Mouse (Mus musculus) cerebellum, adult 2 months (tissue): ENCODE measurements at regions not wholly inside any gene's neighbourhood (a gene's known extent, or its start where the extent isn't known, plus 50 kb on each side); places are given as distances from the start of the nearest gene placed in this dataset.
"Not testable (repeated sequence)": the region's sequence is repeated elsewhere in the genome, so short reads cannot be mapped to it uniquely, and the experiment has no call there.

Experiments
- DNase-seq, 2 experiments: peaks; one replicate each; pipeline ENCODE4 v3.0.0; 2021
- H3K27ac ChIP-seq: fragments of 200-500 bp; 2 replicates; pipeline ENCODE4 v1.5.1; 2012; ENCODE audit warnings: low read length, control low read depth, inconsistent platforms; ENCODE audit not compliant: insufficient read depth
- H3K27me3 ChIP-seq: fragments of 200-500 bp; 2 replicates; pipeline ENCODE4 v1.6.1; 2012; ENCODE audit warnings: inconsistent platforms, mild to moderate bottlenecking, low read length, moderate library complexity; ENCODE audit not compliant: control insufficient read depth, insufficient read depth
- H3K4me1 ChIP-seq: fragments of 200-500 bp; 2 replicates; pipeline ENCODE4 v1.6.1; 2011; ENCODE audit warnings: low read length; ENCODE audit not compliant: control insufficient read depth, insufficient read depth
- H3K4me3 ChIP-seq: fragments of 200-500 bp; replicated peaks from 2 replicates; pipeline ENCODE3; 2011; ENCODE audit warnings: mild to moderate bottlenecking, low read depth, low read length, control low read depth; ENCODE audit not compliant: insufficient read depth
- CTCF ChIP-seq: fragments of 200-500 bp; IDR thresholded peaks from 2 replicates; pipeline ENCODE4 v1.5.1; 2011; ENCODE audit warnings: low read depth, mild to moderate bottlenecking, control low read depth, low read length, moderate library complexity, borderline replicate concordance; ENCODE audit not compliant: insufficient read depth
- POLR2A ChIP-seq: fragments of 200-500 bp; IDR thresholded peaks from 2 replicates; pipeline ENCODE4 v1.6.1; 2011; ENCODE audit warnings: low read length, control low read depth, borderline replicate concordance; ENCODE audit not compliant: insufficient read depth
- WGBS: fragments of 180-500 bp; shearing (Covaris S2); methylation state at CpG from one replicate; pipeline ENCODE4 v1.1.7; 2018; 5-methylcytosine and 5-hydroxymethylcytosine counted together

- peak; percentile 15 to 17 for DNase-seq
- no peak overlapping the region for H3K27ac ChIP-seq
- TF ChIP-seq POLR2A (no peak), CTCF (peak; percentile 37; the same call in 1 of the 2 replicates)
- H3K27me3 ChIP-seq: no peaks in the 10 kb centered on the region
- no peaks in the 10 kb centered on the region for H3K4me1 ChIP-seq
- 8% methylated on average over 4 of the region's 4 CpGs for WGBS
- no peak overlapping the region for H3K4me3 ChIP-seq
Observed at GRCm38 (mm10) chr9:97297538-97297937, 72.2 kb downstream of the Trim42 start.

- H3K4me1 ChIP-seq: no peaks in the 10 kb centered on the region
- H3K27ac ChIP-seq: no peak overlapping the region
- WGBS: 30% methylated on average over 7 of the region's 7 CpGs
- peak; percentile 29 to 46 for DNase-seq
- peak; percentile 70 for TF ChIP-seq CTCF
- TF ChIP-seq POLR2A: no peak
- H3K4me3 ChIP-seq: no peak overlapping the region
- no peaks in the 10 kb centered on the region; the same call in 1 of the 2 replicates for H3K27me3 ChIP-seq
Observed at GRCm38 (mm10) chr9:97295770-97296169, 74.0 kb downstream of the Trim42 start.

GRCm38 (mm10) chr9:97291870-97292269, 77.9 kb downstream of the Trim42 start:
- 91% methylated on average over 1 of the region's 1 CpGs for WGBS
- Histone ChIP-seq H3K27ac (no peak overlapping the region), H3K4me1 (no peaks in the 10 kb centered on the region), H3K27me3 (no peaks in the 10 kb centered on the region; the same call in 1 of the 2 replicates), H3K4me3 (no peak overlapping the region)
- DNase-seq: no peak
- TF ChIP-seq POLR2A: no peak
- no peak for TF ChIP-seq CTCF

DNA sequence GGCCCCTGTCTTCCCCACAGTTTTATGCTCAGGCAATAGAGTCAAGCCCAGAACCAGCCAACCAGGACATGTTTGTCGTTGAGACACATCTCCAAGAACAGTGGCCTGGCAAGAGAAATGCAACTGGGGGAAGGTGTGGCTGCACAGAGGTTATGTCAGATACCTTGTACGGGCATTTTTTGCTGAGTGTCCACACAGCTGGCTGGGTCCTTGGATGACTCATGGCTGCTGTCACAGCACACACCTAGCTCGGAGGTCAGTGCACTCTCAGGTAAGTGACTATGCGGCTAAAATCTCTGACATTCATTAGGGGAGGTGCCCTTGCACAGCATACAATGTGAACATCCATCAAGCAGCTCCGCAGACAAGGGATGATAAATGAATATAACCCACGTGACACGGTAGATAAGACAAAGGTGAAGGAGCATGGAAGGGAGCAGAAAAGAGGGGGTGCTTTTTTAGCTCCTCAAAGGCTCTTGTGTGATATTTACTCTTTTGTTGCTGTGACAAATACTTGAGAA, 85.4 kb downstream of the Trim42 start:
- H3K27me3 ChIP-seq: no peaks in the 10 kb centered on the region; the same call in 1 of the 2 replicates
- 77% methylated on average over 7 of the region's 7 CpGs for WGBS
- H3K4me3 ChIP-seq: no peak overlapping the region
- H3K27ac ChIP-seq: no peak overlapping the region
- no peak for DNase-seq
- TF ChIP-seq POLR2A (no peak), CTCF (no peak)
- H3K4me1 ChIP-seq: no peaks in the 10 kb centered on the region

DNA sequence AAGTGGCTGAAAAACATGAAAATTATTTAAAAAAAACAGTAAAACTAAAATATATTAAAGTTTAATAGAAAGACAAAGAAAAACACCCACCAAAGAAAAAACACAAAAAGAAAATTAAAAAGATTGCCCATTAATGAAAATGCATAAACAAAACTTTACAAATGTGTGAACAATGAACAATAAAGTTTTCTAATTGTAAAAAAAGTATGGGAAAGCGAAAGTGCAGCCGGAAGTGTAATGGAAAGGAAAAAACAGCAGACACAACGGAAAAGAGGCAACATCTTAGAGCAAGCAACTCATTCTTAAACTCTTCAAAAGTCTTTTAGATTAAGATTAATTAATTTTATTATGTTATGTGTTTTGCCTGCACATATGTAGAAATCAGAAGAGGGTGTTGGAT, 87.7 kb downstream of the Trim42 start:
- no peak overlapping the region for H3K4me3 ChIP-seq
- no peak for TF ChIP-seq CTCF
- no peak for TF ChIP-seq POLR2A
- DNase-seq: no peak
- H3K27ac ChIP-seq: no peak overlapping the region
- no peaks in the 10 kb centered on the region for H3K4me1 ChIP-seq
- no peaks in the 10 kb centered on the region; the same call in 1 of the 2 replicates for H3K27me3 ChIP-seq
- 86% methylated on average over 3 of the region's 3 CpGs for WGBS

- DNase-seq, H3K4me1 ChIP-seq, H3K27ac ChIP-seq, H3K27me3 ChIP-seq, H3K4me3 ChIP-seq: not testable (repeated sequence)
- WGBS: 80% methylated on average over 14 of the region's 14 CpGs
Observed at GRCm38 (mm10) chr9:97275449-97275848, 94.3 kb downstream of the Trim42 start.

GRCm38 (mm10) chr9:97273891-97274290, 95.9 kb downstream of the Trim42 start:
- no peaks in the 10 kb centered on the region for H3K4me1 ChIP-seq
- TF ChIP-seq CTCF (no peak), POLR2A (no peak)
- DNase-seq: no peak
- H3K4me3 ChIP-seq: no peak overlapping the region
- H3K27me3 ChIP-seq: no peaks in the 10 kb centered on the region
- no peak overlapping the region for H3K27ac ChIP-seq
- WGBS: 94% methylated on average over 7 of the region's 7 CpGs

DNA sequence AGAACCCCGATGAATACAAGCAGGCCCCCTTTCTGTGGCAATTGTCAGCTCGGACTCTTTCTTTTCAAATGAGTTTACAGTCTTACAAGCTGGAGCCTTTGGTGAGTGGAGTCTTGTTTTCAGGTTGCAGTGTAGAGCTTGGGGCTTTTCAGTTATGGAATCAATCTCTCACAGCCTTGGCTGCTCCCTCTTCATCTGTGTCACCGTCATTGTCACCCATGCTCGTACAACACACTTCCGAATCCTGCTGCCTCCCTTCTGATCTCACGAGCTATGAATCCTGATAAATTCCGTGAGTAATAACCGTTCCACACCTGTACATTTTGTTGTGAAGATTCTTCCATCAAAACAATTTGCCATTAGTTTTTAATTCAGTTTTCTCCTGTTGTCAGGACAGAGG, 97.7 kb downstream of the Trim42 start:
- H3K4me1 ChIP-seq: no peaks in the 10 kb centered on the region
- H3K27me3 ChIP-seq: no peaks in the 10 kb centered on the region
- H3K4me3 ChIP-seq: no peak overlapping the region
- TF ChIP-seq POLR2A: no peak
- TF ChIP-seq CTCF: no peak
- no peak overlapping the region for H3K27ac ChIP-seq
- DNase-seq: no peak
- 93% methylated on average over 8 of the region's 8 CpGs for WGBS
